Mouse (Mus musculus) embryonic fibroblast, embryonic 13.5 days (primary cell): ENCODE measurements around the gene Cipc.

ENCODE experiments used
- CTCF ChIP-seq: IDR thresholded peaks from 2 replicates; pipeline ENCODE4 v1.5.1; 2011; ENCODE audit warnings: mild to moderate bottlenecking, control low read depth, low read length, moderate library complexity, borderline replicate concordance; ENCODE audit not compliant: insufficient read depth
- POLR2A ChIP-seq: IDR thresholded peaks from 2 replicates; pipeline ENCODE4 v1.6.1; 2011; ENCODE audit warnings: low read depth, mild to moderate bottlenecking, control low read depth, low read length, moderate library complexity

DNA sequence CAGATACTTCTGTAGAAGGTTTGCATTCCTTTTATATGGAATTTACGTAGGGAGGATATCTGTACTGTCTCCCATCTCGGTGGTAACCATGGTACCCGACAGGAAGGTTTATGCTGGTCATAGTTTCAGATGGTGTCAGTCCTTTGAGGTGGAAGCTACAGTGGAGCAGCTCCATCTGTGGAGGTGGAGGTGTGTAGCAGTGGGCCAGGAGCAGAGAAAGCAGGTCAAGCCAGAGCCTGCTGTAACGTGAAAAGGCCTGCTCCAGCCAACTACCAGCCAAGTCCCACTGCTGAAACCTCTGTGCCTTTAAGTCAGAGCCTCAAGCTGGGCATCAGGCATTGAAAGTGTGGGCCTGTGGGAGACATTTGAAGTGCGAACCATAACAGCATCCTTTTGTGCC is 11.7 kb downstream of the Cipc start:
- no peak for TF ChIP-seq POLR2A
- TF ChIP-seq CTCF: no peak
